Mouse (Mus musculus): Measurements from ENCODE around the gene Dnajb12. TPM values are rescaled to one million over a fixed set of nuclear protein-coding genes. Genes with fewer than 3 reads are reported as not detected.

The Dnajb12 gene
- polyA plus RNA-seq (2012; rRNA removed) = 11.0 and 12.1 TPM in 2 replicates

GRCm38 (mm10) chr10:59879255-59880028 lies at the start of gene Dnajb12:
Gene Dnajb12, plus strand, starts transcription at chr10:59879556.

Other genes starting within 250 kb of the Dnajb12 start
- gene Micu1, start 177.1 kb upstream of the Dnajb12 start, polyA plus RNA-seq (2012; rRNA removed) = 24.6 and 31.2 TPM in 2 replicates
- gene Ddit4, start 72.3 kb downstream of the Dnajb12 start, polyA plus RNA-seq (2012; rRNA removed) = 2.8 and 3.4 TPM in 2 replicates
- gene Ascc1, start 123.2 kb downstream of the Dnajb12 start, polyA plus RNA-seq (2012; rRNA removed) = 10.3 and 12.1 TPM in 2 replicates
- gene Anapc16, start 123.6 kb downstream of the Dnajb12 start, polyA plus RNA-seq (2012; rRNA removed) = 27.3 and 30.6 TPM in 2 replicates
- 0.05 and 0.07 TPM in 2 replicates for gene Spock2, start 226.7 kb downstream of the Dnajb12 start, polyA plus RNA-seq (2012; rRNA removed)

Measured in liver, embryonic 14 days (tissue).